Mouse (Mus musculus): ENCODE data around the gene Tfpi2.

- TF ChIP-seq CTCF (conservative IDR thresholded peaks at IDR 0.05; ENCODE audit: low read length) (no peak), NANOG (IDR thresholded peaks at IDR 0.05; ENCODE audit: borderline replicate concordance, low read length) (no peak)
Observed at GRCm38 (mm10) chr6:4003890-4004306, 15.2 kb upstream of the Tfpi2 start, which contains the start of gene Gng11.

Measured in E14TG2a.4 (cell line).